Mouse (Mus musculus) MEL (cell line): ENCODE data around the gene Vdac1. TPM values are rescaled to one million over a fixed set of nuclear protein-coding genes. Genes with fewer than 3 reads are reported as not detected.

ENCODE experiments used
- DNase-seq: peaks from one replicate; pipeline ENCODE4 v3.0.0; 2011; ENCODE audit warnings: low read depth, low spot score
- H3K27ac ChIP-seq: 2 replicates; pipeline ENCODE4 v1.5.1; 2012; ENCODE audit warnings: low read depth, mild to moderate bottlenecking, control low read depth, low read length, moderate library complexity; ENCODE audit not compliant: control insufficient read depth
- H3K27me3 ChIP-seq, 2 experiments: fragments of 150-350 bp in 1 of 2; sonication (generic) in 1 of 2; 2 replicates each; pipeline ENCODE4 v1.6.1; 2012; ENCODE audit warnings: low read length in 2 of 2, mild to moderate bottlenecking in 2 of 2, improper control_type of control experiment in 1 of 2, moderate library complexity in 1 of 2; ENCODE audit not compliant: insufficient read depth in 2 of 2, control insufficient read depth in 1 of 2
- H3K36me3 ChIP-seq, 2 experiments: 2 replicates each; pipeline ENCODE4 v1.6.1; 2012 to 2014; ENCODE audit warnings: low read length in 2 of 2, improper control_type of control experiment in 1 of 2, inconsistent platforms in 1 of 2, mild to moderate bottlenecking in 1 of 2; ENCODE audit not compliant: insufficient read depth in 2 of 2, control insufficient read depth in 1 of 2
- H3K4me1 ChIP-seq, 2 experiments: fragments of 150-350 bp in 1 of 2; sonication (generic) in 1 of 2; 2 replicates each; pipeline ENCODE4 v1.6.1; 2012; ENCODE audit warnings: low read length in 2 of 2, improper control_type of control experiment in 1 of 2, mild to moderate bottlenecking in 1 of 2; ENCODE audit not compliant: insufficient read depth in 2 of 2, control insufficient read depth in 1 of 2
- H3K4me3 ChIP-seq, 2 experiments: fragments of 150-350 bp in 1 of 2; sonication (generic) in 1 of 2; 2 replicates each; pipeline ENCODE4 v1.5.1; 2012; ENCODE audit warnings: low read depth in 2 of 2, low read length in 2 of 2, mild to moderate bottlenecking in 2 of 2, moderate library complexity in 2 of 2, control low read depth in 1 of 2, improper control_type of control experiment in 1 of 2; ENCODE audit not compliant: control insufficient read depth in 1 of 2, insufficient read depth in 1 of 2
- H3K79me2 ChIP-seq: 2 replicates; pipeline ENCODE4 v1.6.1; 2012; ENCODE audit warnings: mild to moderate bottlenecking, low read length, moderate library complexity; ENCODE audit not compliant: control insufficient read depth, poor library complexity, insufficient read depth
- H3K9ac ChIP-seq: 2 replicates; pipeline ENCODE4 v1.6.1; 2012; ENCODE audit warnings: low read depth, mild to moderate bottlenecking, control low read depth, low read length, moderate library complexity; ENCODE audit not compliant: control insufficient read depth, poor library complexity, severe bottlenecking
- H3K9me3 ChIP-seq: fragments of 150-350 bp; sonication (generic); replicated peaks from 2 replicates; pipeline ENCODE4 v1.6.1; 2012; ENCODE audit warnings: mild to moderate bottlenecking, low read length, improper control_type of control experiment, moderate library complexity; ENCODE audit not compliant: insufficient read depth
- BHLHE40 ChIP-seq: IDR thresholded peaks from 2 replicates; pipeline ENCODE4 v1.6.1; 2012; ENCODE audit warnings: low read depth, mild to moderate bottlenecking, inconsistent platforms, low read length, improper control_type of control experiment, borderline replicate concordance
- CTCF ChIP-seq, 3 experiments: IDR thresholded peaks in 2 of 3; conservative IDR thresholded peaks in 1 of 3; 2 replicates each; pipeline ENCODE4 v1.5.1; 2011 to 2012; ENCODE audit warnings: low read length in 3 of 3, low read depth in 2 of 3, mild to moderate bottlenecking in 2 of 3, improper control_type of control experiment in 1 of 3, inconsistent platforms in 1 of 3, mixed read lengths in 1 of 3, moderate library complexity in 1 of 3; ENCODE audit not compliant: control insufficient read depth in 1 of 3, insufficient read depth in 1 of 3, poor library complexity in 1 of 3, severe bottlenecking in 1 of 3
- E2F4 ChIP-seq: IDR thresholded peaks from 2 replicates; pipeline ENCODE4 v1.6.1; 2011; ENCODE audit warnings: low read depth, low read length, improper control_type of control experiment, borderline replicate concordance
- ELF1 ChIP-seq: IDR thresholded peaks from 2 replicates; pipeline ENCODE4 v1.6.1; 2014; ENCODE audit warnings: low read depth, mild to moderate bottlenecking, inconsistent platforms, low read length, improper control_type of control experiment, moderate library complexity
- EP300 ChIP-seq, 2 experiments: IDR thresholded peaks; 2 replicates each; pipeline ENCODE4 v1.6.1; 2011; ENCODE audit warnings: improper control_type of control experiment in 2 of 2, low read length in 2 of 2, low read depth in 1 of 2, mild to moderate bottlenecking in 1 of 2
- ETS1 ChIP-seq: IDR thresholded peaks from 2 replicates; pipeline ENCODE4 v1.6.1; 2012; ENCODE audit warnings: low read depth, mild to moderate bottlenecking, inconsistent platforms, low read length, improper control_type of control experiment, moderate library complexity
- GABPA ChIP-seq: IDR thresholded peaks from 2 replicates; pipeline ENCODE4 v1.6.1; 2012; ENCODE audit warnings: low read depth, mild to moderate bottlenecking, inconsistent platforms, low read length, improper control_type of control experiment, moderate library complexity
- GATA1 ChIP-seq: IDR thresholded peaks from 2 replicates; pipeline ENCODE4 v1.6.1; 2011; ENCODE audit warnings: low read depth, low read length, improper control_type of control experiment
- MAFK ChIP-seq: IDR thresholded peaks from 2 replicates; pipeline ENCODE4 v1.6.1; 2011; ENCODE audit warnings: low read depth, mild to moderate bottlenecking, low read length, improper control_type of control experiment, borderline replicate concordance
- MAX ChIP-seq: IDR thresholded peaks from 2 replicates; pipeline ENCODE4 v1.6.1; 2011; ENCODE audit warnings: low read length, improper control_type of control experiment
- MAZ ChIP-seq: IDR thresholded peaks from 2 replicates; pipeline ENCODE4 v1.6.1; 2012; ENCODE audit warnings: low read depth, mild to moderate bottlenecking, inconsistent platforms, low read length, improper control_type of control experiment
- MEF2A ChIP-seq: IDR thresholded peaks from 2 replicates; pipeline ENCODE4 v1.6.1; 2014; ENCODE audit warnings: low read depth, mild to moderate bottlenecking, inconsistent platforms, low read length, improper control_type of control experiment; ENCODE audit not compliant: poor library complexity, insufficient replicate concordance, severe bottlenecking; ENCODE audit errors: extremely low read depth
- MXI1 ChIP-seq: IDR thresholded peaks from 2 replicates; pipeline ENCODE4 v1.6.1; 2011; ENCODE audit warnings: mild to moderate bottlenecking, low read depth, low read length, improper control_type of control experiment
- MYC ChIP-seq: IDR thresholded peaks from 2 replicates; pipeline ENCODE4 v1.6.1; 2011; ENCODE audit warnings: low read depth, mild to moderate bottlenecking, low read length, improper control_type of control experiment, moderate library complexity
- NELFE ChIP-seq: IDR thresholded peaks from 2 replicates; pipeline ENCODE4 v1.6.1; 2011; ENCODE audit warnings: low read depth, low read length, improper control_type of control experiment
- NRF1 ChIP-seq: IDR thresholded peaks from 2 replicates; pipeline ENCODE4 v1.6.1; 2014; ENCODE audit warnings: low read depth, mild to moderate bottlenecking, inconsistent platforms, low read length, improper control_type of control experiment, moderate library complexity; ENCODE audit not compliant: poor library complexity, insufficient read depth, severe bottlenecking
- POLR2A ChIP-seq, 2 experiments: IDR thresholded peaks; 2 replicates each; pipeline ENCODE4 v1.6.1; 2011 to 2012; ENCODE audit warnings: low read length in 2 of 2, mild to moderate bottlenecking in 2 of 2, control low read depth in 1 of 2, improper control_type of control experiment in 1 of 2, low read depth in 1 of 2, moderate library complexity in 1 of 2; ENCODE audit not compliant: control insufficient read depth in 1 of 2, insufficient read depth in 1 of 2, poor library complexity in 1 of 2
- POLR2AphosphoS2 ChIP-seq: IDR thresholded peaks from 2 replicates; pipeline ENCODE4 v1.6.1; 2011; ENCODE audit warnings: low read length, improper control_type of control experiment
- POLR2AphosphoS5 ChIP-seq: IDR thresholded peaks from 2 replicates; pipeline ENCODE4 v1.6.1; 2012; ENCODE audit warnings: low read depth, borderline replicate concordance, mild to moderate bottlenecking, inconsistent platforms, low read length, moderate library complexity, mixed read lengths
- RAD21 ChIP-seq: IDR thresholded peaks from 2 replicates; pipeline ENCODE4 v1.6.1; 2011; ENCODE audit warnings: mild to moderate bottlenecking, low read depth, low read length, improper control_type of control experiment
- RCOR1 ChIP-seq: IDR thresholded peaks from 2 replicates; pipeline ENCODE4 v1.6.1; 2012; ENCODE audit warnings: low read depth, mild to moderate bottlenecking, inconsistent platforms, low read length, improper control_type of control experiment
- SMC3 ChIP-seq: IDR thresholded peaks from 2 replicates; pipeline ENCODE4 v1.6.1; 2011; ENCODE audit warnings: low read depth, low read length, improper control_type of control experiment
- TCF12 ChIP-seq: IDR thresholded peaks from 2 replicates; pipeline ENCODE4 v1.6.1; 2014; ENCODE audit warnings: low read depth, mild to moderate bottlenecking, inconsistent platforms, low read length, improper control_type of control experiment, moderate library complexity
- UBTF ChIP-seq: IDR thresholded peaks from 2 replicates; pipeline ENCODE4 v1.6.1; 2012; ENCODE audit warnings: low read depth, mild to moderate bottlenecking, inconsistent platforms, low read length, improper control_type of control experiment, moderate library complexity, borderline replicate concordance; ENCODE audit not compliant: insufficient read depth
- ZC3H11A ChIP-seq: IDR thresholded peaks from 2 replicates; pipeline ENCODE4 v1.6.1; 2012; ENCODE audit warnings: low read depth, mild to moderate bottlenecking, inconsistent platforms, low read length, improper control_type of control experiment
- ZKSCAN1 ChIP-seq: IDR thresholded peaks from 2 replicates; pipeline ENCODE4 v1.6.1; 2012; ENCODE audit warnings: low read depth, mild to moderate bottlenecking, inconsistent platforms, low read length, improper control_type of control experiment, moderate library complexity
- ZMIZ1 ChIP-seq: IDR thresholded peaks from 2 replicates; pipeline ENCODE4 v1.6.1; 2012; ENCODE audit warnings: low read depth, mild to moderate bottlenecking, inconsistent platforms, low read length, improper control_type of control experiment, moderate library complexity
- ZNF384 ChIP-seq: IDR thresholded peaks from 2 replicates; pipeline ENCODE4 v1.6.1; 2012; ENCODE audit warnings: low read depth, mild to moderate bottlenecking, inconsistent platforms, low read length, improper control_type of control experiment
- polyA plus RNA-seq, 2 experiments: library from polyadenylated mRNA; stranded (reverse) in 1 of 2; unstranded in 1 of 2; fragments of >175 nt in 1 of 2; fragments of >200 nt in 1 of 2; gene quantifications; 2 replicates each; pipeline versions ENCODE4 v1.2.1 to v1.2.4; 2012; ENCODE audit warnings: low replicate concordance in 2 of 2, low read depth in 1 of 2; ENCODE audit not compliant: insufficient read length in 2 of 2, insufficient read depth in 1 of 2, missing spikeins in 1 of 2
- total RNA-seq: library from RNA; depleted of rRNA; stranded (reverse); fragments of 300-350 nt; gene quantifications from 2 replicates; pipeline ENCODE4 v1.2.3, GENCODE M21; 2012

Vdac1 gene
- total and polyA plus RNA-seq, 3 experiments, result 257 to 389 (median 381) TPM

DNA sequence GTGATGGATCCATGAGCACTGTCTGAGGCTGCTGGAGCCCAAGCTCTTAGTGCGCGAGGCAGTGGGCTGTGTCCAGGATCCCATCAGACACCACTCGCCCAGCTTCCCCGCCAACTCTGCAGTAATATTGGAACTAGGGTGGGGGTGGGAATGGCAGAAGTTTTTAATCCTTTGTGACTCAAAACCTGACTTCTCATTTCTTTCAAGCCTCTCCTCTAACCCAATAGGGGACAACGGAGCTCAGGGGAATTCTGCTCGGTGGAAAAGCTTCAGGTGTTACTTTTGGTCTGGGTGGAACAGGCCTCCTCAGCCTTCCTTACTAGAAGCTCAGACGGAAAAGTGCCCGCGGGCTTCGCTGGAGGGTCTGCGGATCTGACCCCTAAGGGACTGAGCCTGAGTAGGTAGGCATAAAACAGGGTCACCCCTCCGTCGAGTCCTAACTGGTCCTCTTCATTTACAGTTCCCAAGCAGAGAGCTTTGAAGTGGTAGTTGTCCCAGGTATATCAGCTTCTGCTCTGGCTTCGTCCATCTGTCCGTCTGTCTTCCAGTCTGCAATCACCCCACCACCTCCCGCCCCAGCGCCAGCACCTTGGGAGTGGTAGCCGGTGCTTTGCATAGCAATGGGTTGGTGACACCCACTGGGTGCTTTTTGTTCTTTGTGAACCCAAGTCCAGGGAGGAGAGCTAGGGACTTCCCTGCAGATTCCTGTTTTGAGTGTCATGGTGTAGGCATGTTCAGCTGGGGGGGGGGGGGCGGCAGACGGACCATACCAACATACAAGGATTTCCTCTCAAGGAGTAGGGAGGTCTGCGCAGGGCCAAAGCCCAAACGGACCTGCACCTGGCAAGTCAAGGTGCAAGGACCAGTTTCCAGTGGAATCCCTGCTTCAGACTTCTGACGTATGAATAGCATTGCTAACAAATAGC, 36.0 kb upstream of the Vdac1 start:
- no peaks in the 10 kb centered on the region for H3K36me3 ChIP-seq
- H3K79me2 ChIP-seq, result no peaks in the 10 kb centered on the region
- H3K27me3 ChIP-seq, result peaks cover 5 to 11% of the 10 kb centered on the region in 2 experiments
- no peak overlapping the region for H3K9ac ChIP-seq
- no peak overlapping the region for H3K27ac ChIP-seq
- TF ChIP-seq ZKSCAN1, result no peak
- no peak for TF ChIP-seq E2F4
- no peak for TF ChIP-seq MAFK
- no peak for TF ChIP-seq RCOR1
- TF ChIP-seq RAD21, result no peak
- TF ChIP-seq ZNF384, result no peak
- TF ChIP-seq MXI1, result no peak
- no peak for TF ChIP-seq EP300 (IDR thresholded peaks at IDR 0.05; ENCODE audit: low read depth in 1 of 2, low read length in 2 of 2)
- TF ChIP-seq TCF12, result no peak
- TF ChIP-seq ETS1, result no peak
- no peak for TF ChIP-seq ZC3H11A
- no peak for TF ChIP-seq POLR2AphosphoS2
- no peak for TF ChIP-seq POLR2AphosphoS5
- no peak for TF ChIP-seq ZMIZ1
- no peak for TF ChIP-seq CTCF (IDR thresholded peaks at IDR 0.05 in 2 of 3, conservative IDR thresholded peaks at IDR 0.05 in 1 of 3; ENCODE audit: control insufficient read depth in 1 of 3, insufficient read depth in 1 of 3, low read depth in 2 of 3, low read length in 3 of 3, poor library complexity in 1 of 3, severe bottlenecking in 1 of 3)
- TF ChIP-seq MAZ, result no peak
- no peak for TF ChIP-seq NELFE
- TF ChIP-seq GATA1, result no peak
- no peak for TF ChIP-seq POLR2A (IDR thresholded peaks at IDR 0.05; ENCODE audit: control insufficient read depth in 1 of 2, insufficient read depth in 1 of 2, low read depth in 1 of 2, low read length in 2 of 2, poor library complexity in 1 of 2)
- no peak for TF ChIP-seq MYC
- DNase-seq, result no peak
- H3K4me1 ChIP-seq, result no peaks in the 10 kb centered on the region
- no peak overlapping the region for H3K4me3 ChIP-seq
- no peaks in the 10 kb centered on the region for H3K9me3 ChIP-seq

- Histone ChIP-seq H3K9me3 (no peaks in the 10 kb centered on the region), H3K79me2 (no peaks in the 10 kb centered on the region), H3K4me1 (no peaks in the 10 kb centered on the region), H3K9ac (no peak overlapping the region), H3K27me3 (peaks cover 5 to 11% of the 10 kb centered on the region in 2 experiments), H3K27ac (no peak overlapping the region), H3K36me3 (no peaks in the 10 kb centered on the region), H3K4me3 (no peak overlapping the region)
- no peak for TF ChIP-seq BHLHE40
- no peak for TF ChIP-seq UBTF
- no peak for TF ChIP-seq MEF2A
- no peak for TF ChIP-seq TCF12
- TF ChIP-seq NRF1, result no peak
- TF ChIP-seq SMC3, result no peak
- TF ChIP-seq MAZ, result no peak
- TF ChIP-seq MAX, result no peak
- TF ChIP-seq EP300 (IDR thresholded peaks at IDR 0.05; ENCODE audit: low read depth in 1 of 2, low read length in 2 of 2), result no peak
- TF ChIP-seq ELF1, result no peak
- no peak for TF ChIP-seq MYC
- TF ChIP-seq MAFK, result no peak
- no peak for TF ChIP-seq CTCF (IDR thresholded peaks at IDR 0.05 in 2 of 3, conservative IDR thresholded peaks at IDR 0.05 in 1 of 3; ENCODE audit: control insufficient read depth in 1 of 3, insufficient read depth in 1 of 3, low read depth in 2 of 3, low read length in 3 of 3, poor library complexity in 1 of 3, severe bottlenecking in 1 of 3)
- TF ChIP-seq GABPA, result no peak
- no peak for DNase-seq
Observed at GRCm38 (mm10) chr11:52327313-52327712, 33.3 kb upstream of the Vdac1 start.
